Mouse (Mus musculus) CD4-positive helper T cell, adult 2 months (primary cell): Measurements from ENCODE around the gene Tiam1.

ENCODE experiments used
- DNase-seq: peaks from one replicate; pipeline ENCODE4 v3.0.0-alpha.2; 2012; ENCODE audit warnings: low read depth, missing footprints, low spot score

Gene Tiam1

GRCm38 (mm10) chr16:90047841-90048240, 95.7 kb downstream of the Tiam1 start:
- no peak for DNase-seq

GRCm38 (mm10) chr16:90046494-90047158, 96.9 kb downstream of the Tiam1 start:
- DNase-seq: no peak

GRCm38 (mm10) chr16:90045611-90046010, 98.0 kb downstream of the Tiam1 start:
- no peak for DNase-seq

DNA sequence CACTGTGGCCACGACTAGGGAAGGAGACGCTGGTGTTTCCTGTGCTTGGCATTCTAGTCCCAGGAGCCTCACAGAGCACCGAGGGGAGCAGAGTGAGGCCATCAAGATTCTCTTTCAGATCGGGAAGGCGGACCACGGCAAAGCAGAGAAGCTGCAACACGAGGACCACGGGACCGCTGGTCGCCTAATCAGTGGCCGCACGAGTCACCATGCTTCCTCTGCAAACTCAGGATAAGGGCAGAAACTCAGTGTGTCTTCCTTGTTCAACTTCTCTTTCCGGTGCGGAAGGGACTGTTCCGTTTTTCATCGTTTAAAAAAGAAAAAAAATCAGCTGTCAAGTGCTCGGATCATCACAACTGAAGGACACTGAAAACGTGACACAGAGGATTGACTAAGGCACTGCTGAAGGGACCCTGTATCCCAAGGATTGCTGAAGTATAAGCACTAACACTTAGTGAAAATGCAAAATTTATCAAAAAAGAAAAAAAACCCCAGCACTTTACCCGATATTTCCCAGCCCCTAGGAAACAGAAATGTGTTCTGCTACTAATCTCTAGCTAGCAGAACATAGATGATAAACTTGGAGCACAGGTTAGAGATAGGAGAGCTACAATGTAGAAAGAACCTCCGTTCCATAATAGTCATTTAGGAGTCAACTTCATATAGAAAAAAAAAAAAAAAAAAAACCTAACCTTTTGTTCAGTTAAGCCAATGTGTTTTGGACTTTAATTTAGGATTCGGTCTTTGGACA, 99.4 kb downstream of the Tiam1 start:
- DNase-seq: no peak

DNA sequence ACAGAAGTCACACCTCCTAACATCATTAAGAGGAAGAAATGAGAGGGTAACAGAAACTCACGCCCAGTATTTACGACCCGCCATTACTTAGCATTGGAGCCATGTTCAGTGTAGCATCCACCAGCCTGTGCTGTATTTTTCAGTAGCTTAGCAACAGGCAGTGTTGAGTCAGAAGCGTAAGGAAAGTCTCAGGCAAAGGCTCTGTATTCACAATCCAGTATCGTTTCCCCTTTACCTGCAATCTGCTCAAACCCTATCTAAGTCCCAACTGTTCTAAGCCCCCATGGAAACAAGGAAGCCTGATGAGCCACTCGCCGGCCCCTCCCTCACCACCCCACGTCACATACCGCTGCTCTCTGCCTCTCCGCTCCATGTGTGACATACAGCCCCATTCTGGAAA, 100.7 kb downstream of the Tiam1 start:
- DNase-seq: peak; percentile 8

DNA sequence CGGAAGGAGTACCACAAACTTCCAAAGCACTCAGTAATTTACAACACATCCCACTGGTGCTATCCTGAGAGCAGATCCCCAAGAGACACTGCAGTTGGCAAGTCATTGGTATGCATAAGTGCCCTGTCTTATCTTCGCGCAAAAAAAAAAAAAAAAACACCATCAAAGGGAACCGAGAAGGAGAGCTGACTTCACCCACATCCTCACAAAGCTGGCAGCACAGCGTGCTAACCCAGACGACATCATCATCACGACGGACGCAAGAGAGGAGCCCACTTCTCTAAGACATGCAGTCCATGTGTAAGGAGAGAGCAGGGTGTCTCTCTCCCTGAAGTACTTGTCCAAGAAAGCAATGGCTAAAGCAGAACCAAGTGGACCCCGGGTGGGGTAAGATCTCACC, 101.2 kb downstream of the Tiam1 start:
- DNase-seq: peak; percentile 58

- peak; percentile 17 for DNase-seq
Observed at GRCm38 (mm10) chr16:90040771-90041364, 102.7 kb downstream of the Tiam1 start.

DNA sequence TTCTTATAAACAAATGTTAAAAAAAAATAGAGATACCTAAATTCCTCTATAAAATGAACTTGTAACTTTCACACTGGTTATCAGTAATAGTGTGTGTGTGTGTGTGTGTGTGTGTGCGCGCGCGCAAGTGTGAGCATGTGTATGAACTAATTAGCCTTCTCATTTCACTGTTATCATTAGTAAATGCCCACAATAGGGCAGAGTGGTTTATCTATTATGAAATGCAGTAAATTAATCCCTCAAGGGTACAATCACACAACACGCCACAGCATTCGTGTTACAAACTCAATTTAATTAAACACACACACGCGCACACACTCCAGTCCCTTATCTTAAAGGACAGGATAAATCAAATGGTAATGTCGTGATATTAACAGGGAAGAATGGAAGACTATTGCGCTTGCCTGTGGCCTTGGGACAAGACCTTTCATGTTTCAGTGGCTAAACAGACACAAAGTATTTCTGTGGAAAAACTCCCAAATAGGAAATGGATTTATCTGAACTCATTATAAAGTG, 107.9 kb downstream of the Tiam1 start:
- DNase-seq: no peak

- no peak for DNase-seq
Observed at GRCm38 (mm10) chr16:90030355-90030754, 113.2 kb downstream of the Tiam1 start.

- no peak for DNase-seq
Observed at GRCm38 (mm10) chr16:90027886-90028285, 115.7 kb downstream of the Tiam1 start.

DNA sequence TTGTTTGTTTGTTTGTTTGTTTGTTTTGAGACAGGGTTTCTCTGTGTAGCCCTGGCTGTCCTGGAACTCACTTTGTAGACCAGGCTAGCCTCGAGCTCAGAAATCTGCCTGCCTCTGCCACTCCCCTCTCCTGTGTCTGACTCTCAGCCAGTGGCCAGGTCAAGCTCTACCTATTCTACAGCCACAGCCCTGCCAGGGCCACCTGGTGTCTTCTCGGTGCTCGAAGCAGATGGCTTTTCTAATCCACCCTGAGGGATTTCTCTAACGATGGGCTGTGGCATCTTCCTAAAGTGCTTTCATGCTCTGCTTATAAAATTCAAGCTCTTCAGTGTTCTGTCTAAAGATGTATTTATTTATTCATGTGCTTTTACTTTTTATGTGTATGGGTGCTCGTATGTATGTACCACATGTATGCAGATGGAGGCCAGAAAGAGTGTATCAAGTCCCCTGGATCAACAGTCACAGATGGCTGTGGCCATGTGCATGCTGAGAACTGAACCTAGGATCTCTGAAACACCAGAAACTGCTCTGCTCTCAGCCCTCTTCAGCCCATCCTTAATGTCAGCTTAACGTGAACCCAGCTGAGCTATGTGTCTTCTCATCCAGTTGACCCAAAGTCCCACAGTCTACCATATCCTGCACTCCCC, 117.9 kb downstream of the Tiam1 start:
- DNase-seq: no peak

DNA sequence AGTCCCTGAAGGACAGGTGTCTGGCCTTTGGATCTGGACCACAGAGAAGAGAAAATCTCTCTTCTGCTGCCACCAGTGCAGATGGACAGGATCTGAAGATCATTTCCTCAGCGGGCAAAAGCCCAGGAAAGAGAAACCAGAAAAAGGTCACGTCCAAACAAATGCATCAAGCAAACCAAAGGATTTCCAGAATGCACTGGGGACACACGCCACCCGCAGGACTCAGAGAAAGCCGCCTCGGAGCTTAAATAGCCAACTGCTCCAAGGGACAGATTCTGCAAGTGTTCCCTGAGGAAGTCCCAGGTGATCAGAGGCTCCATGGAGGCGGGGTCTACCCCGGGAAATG, 119.9 kb downstream of the Tiam1 start:
- no peak for DNase-seq

DNA sequence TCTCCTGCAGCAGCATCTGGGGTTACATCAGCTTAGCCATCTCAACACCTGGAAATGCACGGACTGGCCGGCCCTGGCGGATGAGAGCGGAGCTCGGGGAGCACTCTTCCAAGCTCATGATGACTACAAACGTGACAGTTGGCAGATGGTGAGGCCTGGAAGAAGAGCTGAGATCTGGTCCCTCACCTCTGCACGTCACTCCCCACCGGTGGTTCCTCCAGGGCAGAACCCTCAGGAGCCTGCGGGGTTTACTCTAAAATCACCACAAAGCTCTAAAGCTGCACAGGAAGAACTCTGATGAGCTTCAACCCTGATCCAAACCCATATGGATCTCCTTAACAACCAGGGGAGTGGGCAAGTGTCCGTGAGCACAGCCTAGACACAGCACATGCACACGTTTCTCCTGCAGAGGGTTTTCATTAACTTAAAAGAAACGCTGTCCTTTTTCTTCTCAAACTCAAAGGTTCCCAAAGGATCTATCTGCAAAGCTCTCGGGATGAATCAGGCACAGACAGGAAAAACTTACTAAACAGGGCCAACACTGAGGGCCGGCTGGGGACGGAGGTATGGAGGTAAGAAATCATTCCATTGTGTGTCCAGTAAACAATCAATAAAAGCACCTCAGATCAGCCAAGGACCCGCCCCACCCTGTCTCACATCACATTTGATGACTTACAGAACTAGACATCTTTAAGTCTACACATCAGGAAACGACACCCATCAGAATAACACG, 120.5 kb downstream of the Tiam1 start:
- DNase-seq: no peak

- no peak for DNase-seq
Observed at GRCm38 (mm10) chr16:90016046-90016445, 127.5 kb downstream of the Tiam1 start.

GRCm38 (mm10) chr16:90014596-90014995, 129.0 kb downstream of the Tiam1 start:
- no peak for DNase-seq

- DNase-seq: no peak
Observed at GRCm38 (mm10) chr16:90011521-90012181, 131.9 kb downstream of the Tiam1 start.

DNA sequence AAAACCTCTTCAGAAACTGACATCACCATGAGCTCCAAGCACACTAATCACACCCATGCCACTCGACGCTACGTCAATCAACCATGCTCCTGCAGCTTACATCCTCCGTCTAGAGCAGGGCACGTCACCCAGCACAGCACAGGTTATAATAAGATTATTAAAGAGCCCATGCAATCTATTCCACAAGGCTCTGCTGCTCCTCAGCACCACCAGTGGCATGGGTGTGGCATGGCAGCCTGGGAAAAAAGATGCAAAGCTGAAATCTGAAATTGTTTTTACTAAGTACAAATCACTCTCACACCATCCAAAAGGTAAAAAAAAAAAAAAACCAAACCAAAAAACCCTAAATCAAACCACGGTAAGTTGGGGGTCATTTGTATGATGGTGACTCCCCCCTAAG, 135.1 kb downstream of the Tiam1 start:
- DNase-seq: no peak

DNA sequence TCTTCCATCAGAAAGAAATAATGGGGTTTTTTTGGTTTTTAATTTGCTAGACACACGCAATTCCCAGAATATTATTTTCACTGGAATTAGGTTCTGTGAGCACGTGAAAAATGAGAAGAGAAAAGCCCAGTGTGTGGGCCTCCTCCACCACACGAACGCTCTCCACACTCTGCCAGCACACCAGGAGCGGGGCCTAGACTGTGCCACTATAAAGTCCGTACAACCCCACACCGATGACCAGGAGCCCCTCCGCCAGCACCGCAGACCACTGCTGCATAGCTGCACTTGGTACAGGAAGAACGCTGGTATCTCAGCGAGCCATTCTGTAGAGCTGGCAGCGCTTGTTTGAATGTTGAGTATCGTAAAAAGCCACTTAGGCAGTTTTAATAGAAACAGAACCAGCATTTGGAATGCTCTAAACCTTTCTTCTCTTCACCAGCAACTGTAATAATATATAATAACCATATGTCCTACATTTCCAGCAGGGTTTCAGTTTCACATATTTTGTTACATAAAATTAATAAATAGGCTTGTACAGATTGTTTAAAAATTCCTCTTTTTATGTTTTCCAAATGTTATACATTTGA, 136.1 kb downstream of the Tiam1 start:
- DNase-seq: no peak

GRCm38 (mm10) chr16:90003556-90003955, 140.0 kb downstream of the Tiam1 start:
- DNase-seq: no peak

GRCm38 (mm10) chr16:89995155-89995554, 148.4 kb downstream of the Tiam1 start:
- no peak for DNase-seq
